Mouse (Mus musculus) embryonic facial prominence, embryonic 12.5 days (tissue): Measurements from ENCODE around the gene Mrpl20. TPM values are rescaled to one million over a fixed set of nuclear protein-coding genes. Genes with fewer than 3 reads are reported as not detected.

Experiments used
- ATAC-seq: fragments of 200-750 bp; cut with Nextera tagmentation; 2 replicates; pipeline ENCODE4 v1.8.0; 2017; ENCODE audit not compliant: insufficient number of reproducible peaks, insufficient read depth, low FRiP score, low TSS enrichment
- H3K27ac ChIP-seq: fragments of 300-500 bp; sonication (generic); 2 replicates; pipeline ENCODE4 v1.5.1; 2016; ENCODE audit warnings: mild to moderate bottlenecking
- H3K27me3 ChIP-seq: fragments of 300-500 bp; sonication (generic); 2 replicates; pipeline ENCODE4 v1.6.1; 2016; ENCODE audit warnings: mild to moderate bottlenecking, moderate library complexity
- H3K36me3 ChIP-seq: fragments of 300-500 bp; sonication (generic); 2 replicates; pipeline ENCODE4 v1.6.1; 2016; ENCODE audit warnings: mild to moderate bottlenecking
- H3K4me1 ChIP-seq: fragments of 300-500 bp; sonication (generic); 2 replicates; pipeline ENCODE4 v1.6.1; 2016
- H3K4me2 ChIP-seq: fragments of 300-500 bp; sonication (generic); replicated peaks from 2 replicates; pipeline ENCODE4 v1.6.1; 2016; ENCODE audit warnings: mild to moderate bottlenecking, moderate library complexity
- H3K4me3 ChIP-seq: fragments of 300-500 bp; sonication (generic); 2 replicates; pipeline ENCODE4 v1.5.1; 2016; ENCODE audit warnings: mild to moderate bottlenecking
- H3K9ac ChIP-seq: fragments of 300-500 bp; sonication (generic); 2 replicates; pipeline ENCODE4 v1.6.1; 2016; ENCODE audit warnings: mild to moderate bottlenecking, moderate library complexity
- H3K9me3 ChIP-seq: fragments of 300-500 bp; sonication (generic); 2 replicates; pipeline ENCODE4 v1.6.1; 2016; ENCODE audit warnings: mild to moderate bottlenecking, moderate library complexity
- WGBS: fragments of 180-500 bp; shearing (Covaris S2); methylation state at CpG from one replicate; pipeline ENCODE4 v1.1.7; 2016; 5-methylcytosine and 5-hydroxymethylcytosine counted together
- polyA plus RNA-seq: library from polyadenylated mRNA; unstranded; fragments of >200 nt; fragmentation: Nextera tagmentation; extraction: Ambion mirVana; gene quantifications from 2 replicates; pipeline ENCODE4 v1.2.1, GENCODE M21; 2016

The Mrpl20 gene
- polyA plus RNA-seq, 1 experiment from 2014 or later: 214 TPM

GRCm38 (mm10) chr4:155847591-155848352, 45.1 kb downstream of the Mrpl20 start:
- Histone ChIP-seq H3K9ac (peak overlapping the region; percentile 75), H3K4me3 (peak overlapping the region; percentile 78), H3K36me3 (peaks cover 10% of the 10 kb centered on the region), H3K4me2 (peak overlapping the region; percentile 92), H3K9me3 (no peaks in the 10 kb centered on the region), H3K27ac (no peak overlapping the region), H3K4me1 (peaks cover 24% of the 10 kb centered on the region), H3K27me3 (no peaks in the 10 kb centered on the region)
- peak; percentile 45; the same call in 1 of the 2 replicates for ATAC-seq
- WGBS: 1% methylated on average over 69 of the region's 69 CpGs

GRCm38 (mm10) chr4:155848434-155849095, 45.9 kb downstream of the Mrpl20 start:
- Histone ChIP-seq H3K27me3 (no peaks in the 10 kb centered on the region), H3K4me3 (peak overlapping the region; percentile 78), H3K36me3 (0 out of 2 replicates have a peak, but pooled peaks cover 2% of the 10 kb centered on the region), H3K4me2 (peak overlapping the region; percentile 92), H3K9me3 (no peaks in the 10 kb centered on the region), H3K27ac (no peak overlapping the region), H3K9ac (peak overlapping the region; percentile 75), H3K4me1 (peaks cover 24% of the 10 kb centered on the region)
- WGBS: 44% methylated on average over 7 of the region's 7 CpGs
- no peak for ATAC-seq

- 86% methylated on average over 2 of the region's 2 CpGs for WGBS
- H3K9me3 ChIP-seq: no peaks in the 10 kb centered on the region
- no peak overlapping the region for H3K9ac ChIP-seq
- H3K4me2 ChIP-seq: no peak overlapping the region
- H3K4me1 ChIP-seq: peaks cover 24% of the 10 kb centered on the region
- peaks cover 4% of the 10 kb centered on the region; the same call in 1 of the 2 replicates for H3K36me3 ChIP-seq
- ATAC-seq: no peak
- no peak overlapping the region for H3K4me3 ChIP-seq
- H3K27ac ChIP-seq: no peak overlapping the region
- no peaks in the 10 kb centered on the region for H3K27me3 ChIP-seq
Measured at GRCm38 (mm10) chr4:155849391-155849790, 46.7 kb downstream of the Mrpl20 start.

GRCm38 (mm10) chr4:155849792-155850451, 47.2 kb downstream of the Mrpl20 start:
- ATAC-seq: no peak
- H3K9ac ChIP-seq: no peak overlapping the region
- no peak overlapping the region for H3K4me3 ChIP-seq
- peaks cover 24% of the 10 kb centered on the region for H3K4me1 ChIP-seq
- no peaks in the 10 kb centered on the region for H3K27me3 ChIP-seq
- no peak overlapping the region for H3K27ac ChIP-seq
- WGBS: 90% methylated on average over 3 of the region's 3 CpGs
- peaks cover 10% of the 10 kb centered on the region for H3K36me3 ChIP-seq
- H3K9me3 ChIP-seq: no peaks in the 10 kb centered on the region
- H3K4me2 ChIP-seq: no peak overlapping the region

- Histone ChIP-seq H3K27ac (no peak overlapping the region), H3K9me3 (no peaks in the 10 kb centered on the region), H3K36me3 (peaks cover 24% of the 10 kb centered on the region), H3K9ac (no peak overlapping the region), H3K27me3 (no peaks in the 10 kb centered on the region), H3K4me2 (no peak overlapping the region), H3K4me1 (peaks cover 24% of the 10 kb centered on the region), H3K4me3 (no peak overlapping the region)
- 85% methylated on average over 3 of the region's 3 CpGs for WGBS
- ATAC-seq: no peak
Measured at GRCm38 (mm10) chr4:155851368-155851767, 48.7 kb downstream of the Mrpl20 start.

GRCm38 (mm10) chr4:155851951-155852411, 49.3 kb downstream of the Mrpl20 start:
- H3K4me2 ChIP-seq: no peak overlapping the region
- no peak overlapping the region for H3K27ac ChIP-seq
- H3K9me3 ChIP-seq: no peaks in the 10 kb centered on the region
- H3K4me3 ChIP-seq: no peak overlapping the region
- 74% methylated on average over 2 of the region's 2 CpGs for WGBS
- H3K9ac ChIP-seq: no peak overlapping the region
- peaks cover 30% of the 10 kb centered on the region for H3K36me3 ChIP-seq
- no peak for ATAC-seq
- H3K4me1 ChIP-seq: peaks cover 20% of the 10 kb centered on the region
- H3K27me3 ChIP-seq: no peaks in the 10 kb centered on the region

GRCm38 (mm10) chr4:155853421-155853820, 50.7 kb downstream of the Mrpl20 start:
- Histone ChIP-seq H3K4me2 (no peak overlapping the region), H3K36me3 (peaks cover 40% of the 10 kb centered on the region), H3K27ac (no peak overlapping the region), H3K9me3 (no peaks in the 10 kb centered on the region), H3K4me3 (no peak overlapping the region), H3K9ac (no peak overlapping the region), H3K27me3 (no peaks in the 10 kb centered on the region), H3K4me1 (peaks cover 14% of the 10 kb centered on the region)
- WGBS: 87% methylated on average over 9 of the region's 9 CpGs
- no peak for ATAC-seq

- Histone ChIP-seq H3K9me3 (no peaks in the 10 kb centered on the region), H3K27me3 (no peaks in the 10 kb centered on the region), H3K36me3 (peaks cover 45% of the 10 kb centered on the region), H3K4me1 (0 out of 2 replicates have a peak, but pooled peaks cover 4% of the 10 kb centered on the region), H3K4me2 (no peak overlapping the region), H3K9ac (no peak overlapping the region), H3K4me3 (no peak overlapping the region), H3K27ac (no peak overlapping the region)
- no peak for ATAC-seq
- 93% methylated on average over 12 of the region's 12 CpGs for WGBS
Measured at GRCm38 (mm10) chr4:155854991-155855390, 52.3 kb downstream of the Mrpl20 start.

GRCm38 (mm10) chr4:155856071-155856470, 53.4 kb downstream of the Mrpl20 start:
- Histone ChIP-seq H3K36me3 (peaks cover 53% of the 10 kb centered on the region), H3K9ac (no peak overlapping the region), H3K27ac (no peak overlapping the region), H3K4me3 (no peak overlapping the region), H3K4me1 (0 out of 2 replicates have a peak, but pooled peaks cover 4% of the 10 kb centered on the region), H3K4me2 (no peak overlapping the region), H3K9me3 (no peaks in the 10 kb centered on the region), H3K27me3 (no peaks in the 10 kb centered on the region)
- WGBS: 91% methylated on average over 12 of the region's 12 CpGs
- ATAC-seq: no peak

- H3K27me3 ChIP-seq: no peaks in the 10 kb centered on the region
- no peak overlapping the region for H3K4me2 ChIP-seq
- H3K36me3 ChIP-seq: peaks cover 59% of the 10 kb centered on the region
- H3K9me3 ChIP-seq: no peaks in the 10 kb centered on the region
- 86% methylated on average over 3 of the region's 3 CpGs for WGBS
- no peak overlapping the region for H3K27ac ChIP-seq
- no peak for ATAC-seq
- no peak overlapping the region for H3K9ac ChIP-seq
- no peak overlapping the region for H3K4me3 ChIP-seq
- H3K4me1 ChIP-seq: 0 out of 2 replicates have a peak, but pooled peaks cover under 1% of the 10 kb centered on the region
Measured at GRCm38 (mm10) chr4:155856881-155857280, 54.2 kb downstream of the Mrpl20 start.

GRCm38 (mm10) chr4:155859318-155859717, 56.6 kb downstream of the Mrpl20 start:
- ATAC-seq: no peak
- Histone ChIP-seq H3K9ac (no peak overlapping the region), H3K9me3 (no peaks in the 10 kb centered on the region), H3K4me2 (no peak overlapping the region), H3K27ac (no peak overlapping the region), H3K4me3 (no peak overlapping the region), H3K36me3 (peaks cover 55% of the 10 kb centered on the region), H3K27me3 (no peaks in the 10 kb centered on the region), H3K4me1 (no peaks in the 10 kb centered on the region)
- WGBS: 11% methylated on average over 13 of the region's 13 CpGs
